In genomic region chr6:28663004-28663403, GRCm38 (mm10) we compare ENCODE assay signal across 26 mouse cellular contexts.
"Had no signal": no experiment of that assay in that cellular context is flagged by ENCODE, and none has a peak within 500 bp of the region (broad histone marks: within the 10 kb centered on the region; RNA-seq: fewer than 3 reads in every experiment).

No protein-coding gene starts in this region.

- H3K9ac ChIP-seq: heart, embryonic 12.5 days; hindbrain, embryonic 12.5 days; hindbrain, embryonic 14.5 days; intestine, embryonic 15.5 days; limb, embryonic 12.5 days; liver, embryonic 13.5 days had no signal

- H3K27ac ChIP-seq: gastrocnemius, adult 2 months; heart, adult 2 months; heart, embryonic 10.5 days; hindbrain, embryonic 10.5 days; hindbrain, embryonic 12.5 days; hindbrain, embryonic 14.5 days; intestine, embryonic 15.5 days; layer of hippocampus, adult 2 months; limb, embryonic 10.5 days; limb, embryonic 12.5 days; liver, embryonic 13.5 days had no signal

- ATAC-seq: hindbrain, embryonic 16.5 days; inflammation-experienced regulatory T-cells, adult 6 months; intestine, embryonic 15.5 days; intestine, postnatal 0 days had no signal

- H3K27me3 ChIP-seq: heart, embryonic 12.5 days; hindbrain, embryonic 12.5 days; intestine, embryonic 15.5 days; limb, embryonic 12.5 days; liver, embryonic 13.5 days had no signal

- DNase-seq: gastrocnemius, adult 2 months; gastrocnemius, postnatal 10 days; gastrocnemius, postnatal 25 days; heart, adult 2 months; heart, postnatal 10 days; heart, postnatal 4 days; kidney, adult 18-20 months; kidney, adult 8-10 months; kidney, postnatal 10 days; kidney, postnatal 25 days; kidney, postnatal 4 days; liver; liver, embryonic 13.5 days had no signal

- H3K4me2 ChIP-seq: heart, embryonic 12.5 days; hindbrain, embryonic 12.5 days; hindbrain, embryonic 14.5 days; intestine, embryonic 15.5 days; limb, embryonic 12.5 days; liver, embryonic 11.5 days; liver, embryonic 13.5 days had no signal

- H3K4me1 ChIP-seq: heart, embryonic 10.5 days; heart, embryonic 12.5 days; intestine, embryonic 15.5 days; limb, embryonic 10.5 days; limb, embryonic 12.5 days; liver, embryonic 13.5 days had no signal

- H3K36me3 ChIP-seq: heart, embryonic 10.5 days; intestine, embryonic 15.5 days; limb, embryonic 10.5 days; limb, embryonic 12.5 days had no signal

- H3K4me3 ChIP-seq: gastrocnemius, adult 2 months; heart, adult 2 months; heart, embryonic 10.5 days; heart, embryonic 12.5 days; hindbrain, embryonic 10.5 days; hindbrain, embryonic 12.5 days; intestine, embryonic 15.5 days; layer of hippocampus, adult 2 months; limb, embryonic 10.5 days; limb, embryonic 12.5 days; liver, embryonic 13.5 days had no signal

- H3K9me3 ChIP-seq: heart, embryonic 10.5 days; heart, embryonic 12.5 days; hindbrain, embryonic 10.5 days; hindbrain, embryonic 12.5 days; intestine, embryonic 15.5 days; limb, embryonic 10.5 days; limb, embryonic 12.5 days; liver, embryonic 13.5 days had no signal
